Mouse (Mus musculus) testis, adult 2 months (tissue): Measurements from ENCODE around the gene Glod4.

Experiments
- CTCF ChIP-seq: fragments of 200-500 bp; IDR thresholded peaks from 2 replicates; pipeline ENCODE4 v1.5.1; 2012; ENCODE audit warnings: low read depth, mild to moderate bottlenecking, inconsistent platforms, low read length, moderate library complexity; ENCODE audit not compliant: control insufficient read depth, insufficient read depth, insufficient replicate concordance
- POLR2A ChIP-seq: fragments of 200-500 bp; IDR thresholded peaks from 2 replicates; pipeline ENCODE4 v1.6.1; 2012; ENCODE audit warnings: low read depth, mild to moderate bottlenecking, inconsistent platforms, low read length, moderate library complexity; ENCODE audit not compliant: control insufficient read depth

DNA sequence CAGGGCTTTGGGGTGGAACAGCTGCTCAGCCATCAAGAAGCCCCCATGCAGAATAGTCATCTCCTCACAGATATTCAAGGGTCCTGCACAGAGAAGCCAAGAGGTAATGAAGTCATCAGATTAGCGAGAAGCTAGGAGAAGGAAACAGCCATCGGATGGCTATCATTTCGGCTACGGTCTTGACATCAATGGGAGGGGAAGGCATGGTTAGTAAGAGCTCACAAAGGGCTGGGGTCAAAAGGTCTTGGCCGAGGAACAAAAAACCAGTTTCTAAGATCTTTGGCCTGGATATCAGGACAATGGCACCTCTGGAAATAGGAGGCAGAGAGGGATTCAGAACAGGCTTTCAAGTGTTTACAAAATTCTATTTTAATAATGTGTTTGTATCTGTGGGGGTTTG lies 29.7 kb downstream of the Glod4 start:
- TF ChIP-seq CTCF (no peak), POLR2A (no peak)
